Mouse (Mus musculus): Measurements from ENCODE around the gene Bad. TPM values are rescaled to one million over a fixed set of nuclear protein-coding genes. Genes with fewer than 3 reads are reported as not detected.

Bad gene
- polyA plus RNA-seq, 1 experiment from 2014 or later = 77.0 TPM

- peak; percentile 53 for DNase-seq (ENCODE audit: low spot score)
- 1% methylated on average over 33 of the region's 48 CpGs for WGBS
- Histone ChIP-seq H3K36me3 (ENCODE audit: control insufficient read depth, insufficient read depth, low read length) (peaks cover 7% of the 10 kb centered on the region), H3K9me3 (replicated peaks; ENCODE audit: control insufficient read depth, low read length) (no peaks in the 10 kb centered on the region), H3K4me1 (ENCODE audit: control insufficient read depth, insufficient read depth, low read length) (peaks cover 19% of the 10 kb centered on the region), H3K27me3 (replicated peaks; ENCODE audit: control insufficient read depth, insufficient read depth, low read length) (peaks cover 34% of the 10 kb centered on the region), H3K4me3 (ENCODE audit: low read depth, low read length) (peak overlapping the region; percentile 81), H3K9ac (ENCODE audit: low read length) (peak overlapping the region; percentile 88), H3K27ac (ENCODE audit: low read depth, low read length) (peak overlapping the region; percentile 89), H3K4me2 (ENCODE audit: low read length) (peak overlapping the region; percentile 95)
- ATAC-seq = peak; percentile 13; the same call in 1 of the 2 replicates
Observed at GRCm38 (mm10) chr19:6920741-6921636, 20.7 kb upstream of the Bad start.

- peak within 1 kb of the TSS; percentile 89 for H3K27ac ChIP-seq (ENCODE audit: low read depth, low read length)
- H3K4me2 ChIP-seq (ENCODE audit: low read length) = peak within 1 kb of the TSS; percentile 95
- WGBS = under 1% methylated on average over 52 of the region's 66 CpGs
- H3K27me3 ChIP-seq (replicated peaks; ENCODE audit: control insufficient read depth, insufficient read depth, low read length) = peaks cover 43% of the 10 kb centered on the region
- ATAC-seq = peak; percentile 95
- H3K9ac ChIP-seq (ENCODE audit: low read length) = peak within 1 kb of the TSS; percentile 88
- H3K9me3 ChIP-seq (replicated peaks; ENCODE audit: control insufficient read depth, low read length) = no peaks in the 10 kb centered on the region
- peaks cover 19% of the 10 kb centered on the region for H3K4me1 ChIP-seq (ENCODE audit: control insufficient read depth, insufficient read depth, low read length)
- peaks cover 7% of the 10 kb centered on the region for H3K36me3 ChIP-seq (ENCODE audit: control insufficient read depth, insufficient read depth, low read length)
- peak within 1 kb of the TSS; percentile 81 for H3K4me3 ChIP-seq (ENCODE audit: low read depth, low read length)
- DNase-seq (ENCODE audit: low spot score) = peak; percentile 100
Observed at GRCm38 (mm10) chr19:6921647-6922567, 19.8 kb upstream of the Bad start, which contains the start of gene Esrra. TSS of gene Esrra (minus strand) at chr19:6921813.

- no peak overlapping the region for H3K4me3 ChIP-seq (ENCODE audit: low read depth, low read length)
- no peak overlapping the region for H3K27ac ChIP-seq (ENCODE audit: low read depth, low read length)
- no peak for ATAC-seq
- no peak overlapping the region for H3K9ac ChIP-seq (ENCODE audit: low read length)
- no peak overlapping the region for H3K4me2 ChIP-seq (ENCODE audit: low read length)
- H3K4me1 ChIP-seq (ENCODE audit: control insufficient read depth, insufficient read depth, low read length) = peaks cover 19% of the 10 kb centered on the region
- DNase-seq (ENCODE audit: low spot score) = no peak
- 64% methylated on average over 6 of the region's 6 CpGs for WGBS
- no peaks in the 10 kb centered on the region for H3K9me3 ChIP-seq (replicated peaks; ENCODE audit: control insufficient read depth, low read length)
- H3K36me3 ChIP-seq (ENCODE audit: control insufficient read depth, insufficient read depth, low read length) = peaks cover 6% of the 10 kb centered on the region
- H3K27me3 ChIP-seq (replicated peaks; ENCODE audit: control insufficient read depth, insufficient read depth, low read length) = peaks cover 55% of the 10 kb centered on the region
Observed at GRCm38 (mm10) chr19:6922901-6923735, 18.5 kb upstream of the Bad start.

- no peak overlapping the region for H3K4me2 ChIP-seq (ENCODE audit: low read length)
- ATAC-seq (no peak), DNase-seq (ENCODE audit: low spot score) (peak; percentile 86)
- no peaks in the 10 kb centered on the region for H3K36me3 ChIP-seq (ENCODE audit: control insufficient read depth, insufficient read depth, low read length)
- H3K9me3 ChIP-seq (replicated peaks; ENCODE audit: control insufficient read depth, low read length) = no peaks in the 10 kb centered on the region
- peaks cover 19% of the 10 kb centered on the region for H3K4me1 ChIP-seq (ENCODE audit: control insufficient read depth, insufficient read depth, low read length)
- no peak overlapping the region for H3K9ac ChIP-seq (ENCODE audit: low read length)
- H3K4me3 ChIP-seq (ENCODE audit: low read depth, low read length) = no peak overlapping the region
- peaks cover 61% of the 10 kb centered on the region for H3K27me3 ChIP-seq (replicated peaks; ENCODE audit: control insufficient read depth, insufficient read depth, low read length)
- H3K27ac ChIP-seq (ENCODE audit: low read depth, low read length) = no peak overlapping the region
- 4% methylated on average over 39 of the region's 39 CpGs for WGBS
Observed at GRCm38 (mm10) chr19:6924461-6925306, 17.0 kb upstream of the Bad start.

DNA sequence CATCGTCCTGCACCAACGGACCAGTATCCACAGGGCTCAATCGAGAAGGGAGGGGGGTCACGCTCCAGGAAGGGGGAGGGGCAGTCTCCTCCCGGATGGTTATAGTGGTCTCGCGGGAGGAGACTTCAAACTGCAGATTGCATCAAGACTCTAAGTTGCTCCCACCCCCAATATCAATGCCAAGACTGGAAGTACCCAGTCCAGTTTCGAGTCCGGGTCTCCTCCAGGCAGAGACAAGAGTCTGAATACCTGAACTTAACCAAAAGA lies 16.4 kb upstream of the Bad start, which contains the start of gene Catsperz:
Gene Catsperz (minus strand): TSS at position 74 of the 267 bp plus-strand sequence.
- no peaks in the 10 kb centered on the region for H3K9me3 ChIP-seq (replicated peaks; ENCODE audit: control insufficient read depth, low read length)
- H3K4me1 ChIP-seq (ENCODE audit: control insufficient read depth, insufficient read depth, low read length) = peaks cover 14% of the 10 kb centered on the region
- H3K27me3 ChIP-seq (replicated peaks; ENCODE audit: control insufficient read depth, insufficient read depth, low read length) = peaks cover 64% of the 10 kb centered on the region
- no peak within 1 kb of the TSS for H3K4me2 ChIP-seq (ENCODE audit: low read length)
- 4% methylated on average over 9 of the region's 9 CpGs for WGBS
- no peak within 1 kb of the TSS for H3K9ac ChIP-seq (ENCODE audit: low read length)
- no peaks in the 10 kb centered on the region for H3K36me3 ChIP-seq (ENCODE audit: control insufficient read depth, insufficient read depth, low read length)
- DNase-seq (ENCODE audit: low spot score) (no peak), ATAC-seq (no peak)
- no peak within 1 kb of the TSS for H3K27ac ChIP-seq (ENCODE audit: low read depth, low read length)
- no peak within 1 kb of the TSS for H3K4me3 ChIP-seq (ENCODE audit: low read depth, low read length)

DNA sequence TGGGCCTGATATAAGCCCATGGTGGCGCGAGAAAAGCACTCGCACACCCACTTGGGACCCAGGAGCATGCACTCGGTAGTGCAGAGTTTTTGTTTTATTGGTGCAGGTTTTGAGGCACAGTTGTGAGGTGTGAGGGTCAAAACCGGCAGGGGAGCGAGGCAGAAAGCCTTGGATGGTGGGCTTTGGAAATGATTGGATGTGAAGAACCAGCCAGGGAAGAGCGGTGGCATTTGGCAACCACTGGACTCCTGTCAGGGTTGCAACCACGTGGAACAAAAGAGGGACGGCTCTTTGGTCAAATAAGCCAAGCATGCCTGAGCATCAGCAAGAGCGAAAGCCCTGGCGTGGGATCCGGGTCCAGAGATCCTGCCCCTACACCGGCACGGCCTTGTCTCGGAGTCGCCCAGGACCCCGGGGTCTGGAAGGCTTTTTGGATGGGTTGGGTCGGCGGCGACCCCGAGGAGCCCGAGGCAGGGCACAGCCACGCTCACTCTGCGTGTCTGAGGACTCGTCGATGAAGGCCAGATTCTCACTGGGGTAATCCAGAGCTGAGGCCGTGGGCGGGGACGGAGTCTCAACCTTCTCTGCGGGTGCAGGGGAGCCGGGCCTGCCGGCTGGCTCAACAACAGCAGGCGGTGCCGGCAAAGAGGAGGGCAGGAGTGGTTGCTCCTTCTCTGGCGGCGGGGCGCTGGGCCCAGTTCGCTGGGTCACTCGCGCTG lies 15.9 kb upstream of the Bad start:
- no peak overlapping the region for H3K4me3 ChIP-seq (ENCODE audit: low read depth, low read length)
- H3K9me3 ChIP-seq (replicated peaks; ENCODE audit: control insufficient read depth, low read length) = no peaks in the 10 kb centered on the region
- no peak overlapping the region for H3K27ac ChIP-seq (ENCODE audit: low read depth, low read length)
- no peak overlapping the region for H3K9ac ChIP-seq (ENCODE audit: low read length)
- peaks cover 68% of the 10 kb centered on the region for H3K27me3 ChIP-seq (replicated peaks; ENCODE audit: control insufficient read depth, insufficient read depth, low read length)
- ATAC-seq = no peak
- DNase-seq (ENCODE audit: low spot score) = no peak
- 9% methylated on average over 40 of the region's 40 CpGs for WGBS
- no peak overlapping the region for H3K4me2 ChIP-seq (ENCODE audit: low read length)
- peaks cover 8% of the 10 kb centered on the region for H3K4me1 ChIP-seq (ENCODE audit: control insufficient read depth, insufficient read depth, low read length)
- no peaks in the 10 kb centered on the region for H3K36me3 ChIP-seq (ENCODE audit: control insufficient read depth, insufficient read depth, low read length)

GRCm38 (mm10) chr19:6926559-6927255 lies 15.0 kb upstream of the Bad start:
- H3K9me3 ChIP-seq (replicated peaks; ENCODE audit: control insufficient read depth, low read length) = no peaks in the 10 kb centered on the region
- H3K27ac ChIP-seq (ENCODE audit: low read depth, low read length) = no peak overlapping the region
- peak overlapping the region; percentile 16 for H3K4me3 ChIP-seq (ENCODE audit: low read depth, low read length)
- peaks cover 6% of the 10 kb centered on the region for H3K4me1 ChIP-seq (ENCODE audit: control insufficient read depth, insufficient read depth, low read length)
- H3K36me3 ChIP-seq (ENCODE audit: control insufficient read depth, insufficient read depth, low read length) = no peaks in the 10 kb centered on the region
- no peak for DNase-seq (ENCODE audit: low spot score)
- peak overlapping the region; percentile 33; the same call in 1 of the 2 replicates for H3K4me2 ChIP-seq (ENCODE audit: low read length)
- H3K27me3 ChIP-seq (replicated peaks; ENCODE audit: control insufficient read depth, insufficient read depth, low read length) = peaks cover 77% of the 10 kb centered on the region
- H3K9ac ChIP-seq (ENCODE audit: low read length) = no peak overlapping the region
- 16% methylated on average over 26 of the region's 26 CpGs for WGBS
- ATAC-seq = no peak
